Mouse (Mus musculus) neural tube, embryonic 15.5 days (tissue): Measurements from ENCODE around the gene Aspdh. TPM values are rescaled to one million over a fixed set of nuclear protein-coding genes. Genes with fewer than 3 reads are reported as not detected.
A peak's percentile ranks its signal among the peaks of the same experiment; 100 is the strongest.

ENCODE experiments used
- ATAC-seq: fragments of 200-750 bp; cut with Nextera tagmentation; 2 replicates; pipeline ENCODE4 v1.8.0; 2017; ENCODE audit warnings: mild to moderate bottlenecking, moderate TSS enrichment, moderate library complexity; ENCODE audit not compliant: low FRiP score
- H3K27ac ChIP-seq: fragments of 300-500 bp; sonication (generic); replicated peaks from 2 replicates; pipeline ENCODE4 v1.5.1; 2015; ENCODE audit warnings: mild to moderate bottlenecking, inconsistent platforms
- H3K27me3 ChIP-seq: fragments of 300-500 bp; sonication (generic); replicated peaks from 2 replicates; pipeline ENCODE4 v1.6.1; 2015; ENCODE audit warnings: inconsistent platforms
- H3K36me3 ChIP-seq: fragments of 300-500 bp; sonication (generic); 2 replicates; pipeline ENCODE4 v1.6.1; 2015; ENCODE audit warnings: inconsistent platforms
- H3K4me1 ChIP-seq: fragments of 300-500 bp; sonication (generic); 2 replicates; pipeline ENCODE4 v1.6.1; 2015; ENCODE audit warnings: inconsistent platforms
- H3K4me2 ChIP-seq: fragments of 300-500 bp; sonication (generic); 2 replicates; pipeline ENCODE4 v1.6.1; 2015; ENCODE audit warnings: inconsistent platforms, mild to moderate bottlenecking, moderate library complexity
- H3K4me3 ChIP-seq: fragments of 300-500 bp; sonication (generic); replicated peaks from 2 replicates; pipeline ENCODE4 v1.5.1; 2015; ENCODE audit warnings: mild to moderate bottlenecking, inconsistent platforms
- H3K9ac ChIP-seq: fragments of 300-500 bp; sonication (generic); replicated peaks from 2 replicates; pipeline ENCODE4 v1.6.1; 2015; ENCODE audit warnings: mild to moderate bottlenecking, inconsistent platforms
- H3K9me3 ChIP-seq: fragments of 300-500 bp; sonication (generic); replicated peaks from 2 replicates; pipeline ENCODE4 v1.6.1; 2016; ENCODE audit warnings: inconsistent platforms
- WGBS: fragments of 180-500 bp; shearing (Covaris S2); methylation state at CpG from one replicate; pipeline ENCODE4 v1.1.7; 2015; ENCODE audit warnings: mixed read lengths; 5-methylcytosine and 5-hydroxymethylcytosine counted together
- polyA plus RNA-seq: library from polyadenylated mRNA; unstranded; fragments of >200 nt; fragmentation: Nextera tagmentation; extraction: Ambion mirVana; gene quantifications from 2 replicates; pipeline ENCODE4 v1.2.1, GENCODE M21; 2015

Aspdh gene
- polyA plus RNA-seq, 1 experiment from 2014 or later = 4.2 TPM

DNA sequence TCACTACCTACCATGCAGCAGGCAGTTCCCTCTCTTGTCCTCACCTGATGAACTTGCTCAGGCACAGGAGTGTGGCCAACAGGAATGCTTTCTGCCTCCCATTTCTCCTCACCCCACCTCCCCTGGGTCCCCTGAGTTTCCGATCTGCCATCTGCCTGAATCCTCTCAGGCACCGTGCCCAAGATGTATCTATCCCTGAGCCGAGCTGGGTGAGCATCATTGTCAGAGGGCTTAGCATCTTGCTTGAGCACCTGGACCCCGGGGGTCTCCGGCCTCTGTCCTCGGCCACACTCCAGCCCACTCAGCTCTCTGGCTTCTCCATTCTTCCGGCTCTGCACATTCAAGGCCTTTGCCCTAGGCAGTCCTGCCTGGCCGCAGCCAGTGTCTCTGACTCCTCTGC, 27.3 kb upstream of the Aspdh start:
- ATAC-seq = no peak
- H3K36me3 ChIP-seq = peaks cover 5% of the 10 kb centered on the region; the same call in 1 of the 2 replicates
- H3K4me2 ChIP-seq = no peak overlapping the region
- no peak overlapping the region for H3K4me3 ChIP-seq
- H3K27ac ChIP-seq = no peak overlapping the region
- H3K4me1 ChIP-seq = peaks cover 35% of the 10 kb centered on the region
- H3K9me3 ChIP-seq = no peaks in the 10 kb centered on the region
- 58% methylated on average over 8 of the region's 8 CpGs for WGBS
- H3K9ac ChIP-seq = peak overlapping the region; percentile 28; the same call in 1 of the 2 replicates
- H3K27me3 ChIP-seq = no peaks in the 10 kb centered on the region

- Histone ChIP-seq H3K27ac (no peak overlapping the region), H3K9ac (no peak overlapping the region), H3K4me3 (no peak overlapping the region), H3K9me3 (no peaks in the 10 kb centered on the region), H3K27me3 (no peaks in the 10 kb centered on the region), H3K36me3 (peaks cover 5% of the 10 kb centered on the region; the same call in 1 of the 2 replicates), H3K4me1 (peaks cover 39% of the 10 kb centered on the region), H3K4me2 (no peak overlapping the region)
- no peak for ATAC-seq
- 83% methylated on average over 2 of the region's 2 CpGs for WGBS
These were observed 25.5 kb upstream of the Aspdh start for GRCm38 (mm10) chr7:44439696-44440095.

DNA sequence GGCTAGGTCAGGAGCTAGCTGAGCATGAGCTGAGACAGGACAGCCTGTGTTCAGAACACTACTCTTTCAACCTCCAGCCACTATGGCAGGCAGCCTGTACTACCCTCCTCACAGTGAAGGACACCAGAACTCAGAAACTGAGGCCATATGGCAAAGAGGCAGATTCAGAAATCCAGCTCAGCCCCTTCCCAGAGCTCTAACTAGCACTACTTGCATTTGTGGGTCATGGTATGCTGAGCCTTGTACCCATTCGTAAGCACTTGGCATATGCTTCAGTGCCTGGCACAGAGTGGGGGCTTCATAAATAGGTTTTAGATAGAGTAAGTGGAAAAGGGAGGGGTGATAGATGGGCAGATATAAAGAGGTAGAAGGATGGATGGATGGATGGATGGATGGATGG, 24.7 kb upstream of the Aspdh start:
- H3K27me3 ChIP-seq = no peaks in the 10 kb centered on the region
- 0 out of 2 replicates have a peak overlapping the region, but pooled peaks have one; percentile 98 for H3K27ac ChIP-seq
- H3K36me3 ChIP-seq = peaks cover 4% of the 10 kb centered on the region; the same call in 1 of the 2 replicates
- ATAC-seq = no peak
- H3K9me3 ChIP-seq = no peaks in the 10 kb centered on the region
- peaks cover 44% of the 10 kb centered on the region for H3K4me1 ChIP-seq
- WGBS = 67% methylated on average over 1 of the region's 1 CpGs
- H3K4me2 ChIP-seq = 0 out of 2 replicates have a peak overlapping the region, but pooled peaks have one; percentile 96
- H3K9ac ChIP-seq = 0 out of 2 replicates have a peak overlapping the region, but pooled peaks have one; percentile 10
- H3K4me3 ChIP-seq = no peak overlapping the region

DNA sequence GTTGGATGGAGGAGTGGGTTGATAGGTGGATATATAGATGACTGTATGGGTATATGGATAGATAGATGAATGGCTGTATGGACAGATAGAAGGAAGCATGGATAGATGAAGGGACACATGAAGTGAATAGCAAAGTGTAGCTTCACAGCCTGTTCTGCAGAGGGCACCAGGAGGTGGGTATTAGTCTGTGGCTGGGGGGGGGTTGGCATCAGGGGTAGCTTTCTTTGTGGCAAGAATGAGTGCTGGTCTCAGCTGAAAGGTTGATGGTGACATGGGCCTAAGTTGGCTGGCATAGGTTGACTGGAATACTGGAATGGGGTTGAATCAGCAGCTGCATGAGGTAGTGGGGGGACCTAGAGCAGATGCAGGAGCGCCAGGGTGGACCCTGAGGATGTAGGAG, 24.0 kb upstream of the Aspdh start:
- H3K9ac ChIP-seq = peak overlapping the region; percentile 97
- 0% methylated on average over 1 of the region's 1 CpGs for WGBS
- peaks cover 9% of the 10 kb centered on the region for H3K36me3 ChIP-seq
- ATAC-seq = no peak; the same call in 1 of the 2 replicates
- H3K4me2 ChIP-seq = peak overlapping the region; percentile 96
- no peaks in the 10 kb centered on the region for H3K9me3 ChIP-seq
- peak overlapping the region; percentile 98 for H3K27ac ChIP-seq
- H3K4me1 ChIP-seq = peaks cover 51% of the 10 kb centered on the region
- peak overlapping the region; percentile 70 for H3K4me3 ChIP-seq
- H3K27me3 ChIP-seq = no peaks in the 10 kb centered on the region

DNA sequence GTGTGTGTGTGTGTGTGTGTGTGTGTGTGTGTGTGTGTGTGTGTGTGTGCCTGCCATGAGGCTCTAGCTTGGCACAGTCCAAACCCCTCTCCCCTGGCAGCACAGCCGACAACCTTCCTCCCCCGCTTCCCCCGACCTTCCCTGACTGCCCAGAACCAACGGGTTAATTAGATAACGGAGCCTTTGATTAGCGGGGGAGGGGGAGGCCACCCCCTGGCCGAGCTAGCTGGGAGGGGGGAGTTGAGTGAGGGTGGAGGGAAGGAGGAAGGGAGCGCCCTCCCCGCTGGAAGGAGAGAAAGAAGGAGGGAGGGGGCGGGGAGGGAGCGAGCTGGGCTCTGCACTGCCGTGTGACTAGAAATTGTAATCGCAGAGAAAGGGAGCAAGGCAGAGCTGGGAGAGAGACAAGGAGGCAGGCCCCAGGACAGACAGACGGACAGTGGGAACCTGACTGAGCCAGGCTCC, 23.5 kb upstream of the Aspdh start:
- H3K9ac ChIP-seq = peak overlapping the region; percentile 97
- H3K36me3 ChIP-seq = peaks cover 14% of the 10 kb centered on the region
- H3K4me1 ChIP-seq = peaks cover 56% of the 10 kb centered on the region
- ATAC-seq = peak; percentile 80
- no peaks in the 10 kb centered on the region for H3K27me3 ChIP-seq
- H3K27ac ChIP-seq = peak overlapping the region; percentile 98
- WGBS = under 1% methylated on average over 14 of the region's 14 CpGs
- H3K4me3 ChIP-seq = peak overlapping the region; percentile 70
- peak overlapping the region; percentile 96 for H3K4me2 ChIP-seq
- H3K9me3 ChIP-seq = no peaks in the 10 kb centered on the region

DNA sequence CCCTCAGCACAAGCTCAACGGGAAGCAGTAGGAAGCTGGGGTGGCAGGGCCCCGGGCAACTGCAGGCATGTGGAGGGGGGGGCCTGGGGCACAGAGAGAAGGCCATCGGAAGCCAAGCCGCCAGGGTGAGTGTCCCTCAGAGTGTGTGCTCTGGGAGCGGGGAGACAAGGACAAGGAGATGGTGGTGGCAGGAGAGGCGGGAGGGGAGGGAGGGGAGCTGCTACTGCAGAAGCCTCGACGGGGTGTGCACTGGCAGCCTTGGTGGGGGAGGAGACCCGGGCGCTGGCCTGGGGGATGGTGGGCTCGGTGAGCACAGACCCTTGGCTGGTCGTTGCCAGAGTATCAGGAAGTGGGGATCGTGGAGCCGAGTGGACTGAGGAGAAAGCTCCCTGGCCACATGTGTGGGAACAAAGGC, 22.8 kb upstream of the Aspdh start:
- Histone ChIP-seq H3K9me3 (no peaks in the 10 kb centered on the region), H3K27ac (peak overlapping the region; percentile 98), H3K9ac (peak overlapping the region; percentile 97), H3K4me3 (peak overlapping the region; percentile 70), H3K36me3 (peaks cover 19% of the 10 kb centered on the region), H3K27me3 (no peaks in the 10 kb centered on the region), H3K4me1 (peaks cover 62% of the 10 kb centered on the region), H3K4me2 (peak overlapping the region; percentile 96)
- 1% methylated on average over 14 of the region's 14 CpGs for WGBS
- ATAC-seq = peak; percentile 47

GRCm38 (mm10) chr7:44443268-44444173, 21.7 kb upstream of the Aspdh start:
- Histone ChIP-seq H3K4me1 (peaks cover 65% of the 10 kb centered on the region), H3K27ac (peak overlapping the region; percentile 98), H3K36me3 (peaks cover 27% of the 10 kb centered on the region), H3K9me3 (no peaks in the 10 kb centered on the region), H3K27me3 (no peaks in the 10 kb centered on the region), H3K4me2 (peak overlapping the region; percentile 96), H3K9ac (peak overlapping the region; percentile 97), H3K4me3 (peak overlapping the region; percentile 70)
- ATAC-seq = peak; percentile 25
- 7% methylated on average over 19 of the region's 20 CpGs for WGBS

DNA sequence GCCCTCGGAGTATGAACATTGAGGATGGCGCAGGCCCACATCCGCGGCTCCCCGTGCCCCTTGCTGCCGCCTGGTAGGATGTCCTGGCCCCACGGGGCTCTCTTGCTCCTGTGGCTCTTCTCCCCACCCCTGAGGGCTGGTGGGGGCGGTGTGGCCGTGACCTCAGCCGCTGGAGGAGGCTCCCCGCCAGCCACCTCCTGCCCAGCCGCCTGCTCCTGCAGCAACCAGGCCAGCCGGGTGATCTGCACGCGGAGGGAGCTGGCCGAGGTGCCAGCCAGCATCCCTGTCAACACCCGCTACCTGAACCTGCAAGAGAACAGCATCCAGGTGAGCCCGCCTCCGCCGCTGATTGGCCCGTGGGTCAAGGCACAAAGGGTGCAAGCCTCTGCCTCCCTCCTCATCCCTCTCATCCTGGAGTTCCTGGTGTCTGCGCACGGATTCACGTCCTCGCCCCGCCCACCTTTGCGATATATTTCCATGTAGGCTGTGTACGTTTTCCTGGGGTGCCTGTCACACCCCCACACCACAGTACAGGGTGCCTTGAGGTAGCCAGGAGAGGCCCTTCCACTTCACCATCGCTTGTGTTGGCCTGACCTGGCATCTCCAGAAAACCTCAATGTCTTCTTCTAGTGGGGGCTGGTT, 20.2 kb upstream of the Aspdh start:
- H3K9me3 ChIP-seq = no peaks in the 10 kb centered on the region
- H3K27me3 ChIP-seq = no peaks in the 10 kb centered on the region
- WGBS = 16% methylated on average over 29 of the region's 29 CpGs
- H3K4me3 ChIP-seq = peak overlapping the region; percentile 70
- H3K9ac ChIP-seq = peak overlapping the region; percentile 97
- peak overlapping the region; percentile 96 for H3K4me2 ChIP-seq
- ATAC-seq = no peak
- peak overlapping the region; percentile 15; the same call in 1 of the 2 replicates for H3K27ac ChIP-seq
- peaks cover 80% of the 10 kb centered on the region for H3K4me1 ChIP-seq
- peaks cover 42% of the 10 kb centered on the region for H3K36me3 ChIP-seq

GRCm38 (mm10) chr7:44445528-44445923, 19.7 kb upstream of the Aspdh start:
- peaks cover 45% of the 10 kb centered on the region for H3K36me3 ChIP-seq
- H3K9ac ChIP-seq = peak overlapping the region; percentile 97; the same call in 1 of the 2 replicates
- WGBS = 16% methylated on average over 7 of the region's 7 CpGs
- H3K27ac ChIP-seq = 0 out of 2 replicates have a peak overlapping the region, but pooled peaks have one; percentile 15
- H3K27me3 ChIP-seq = no peaks in the 10 kb centered on the region
- ATAC-seq = no peak
- H3K9me3 ChIP-seq = no peaks in the 10 kb centered on the region
- peak overlapping the region; percentile 96 for H3K4me2 ChIP-seq
- H3K4me3 ChIP-seq = peak overlapping the region; percentile 70
- peaks cover 80% of the 10 kb centered on the region for H3K4me1 ChIP-seq

DNA sequence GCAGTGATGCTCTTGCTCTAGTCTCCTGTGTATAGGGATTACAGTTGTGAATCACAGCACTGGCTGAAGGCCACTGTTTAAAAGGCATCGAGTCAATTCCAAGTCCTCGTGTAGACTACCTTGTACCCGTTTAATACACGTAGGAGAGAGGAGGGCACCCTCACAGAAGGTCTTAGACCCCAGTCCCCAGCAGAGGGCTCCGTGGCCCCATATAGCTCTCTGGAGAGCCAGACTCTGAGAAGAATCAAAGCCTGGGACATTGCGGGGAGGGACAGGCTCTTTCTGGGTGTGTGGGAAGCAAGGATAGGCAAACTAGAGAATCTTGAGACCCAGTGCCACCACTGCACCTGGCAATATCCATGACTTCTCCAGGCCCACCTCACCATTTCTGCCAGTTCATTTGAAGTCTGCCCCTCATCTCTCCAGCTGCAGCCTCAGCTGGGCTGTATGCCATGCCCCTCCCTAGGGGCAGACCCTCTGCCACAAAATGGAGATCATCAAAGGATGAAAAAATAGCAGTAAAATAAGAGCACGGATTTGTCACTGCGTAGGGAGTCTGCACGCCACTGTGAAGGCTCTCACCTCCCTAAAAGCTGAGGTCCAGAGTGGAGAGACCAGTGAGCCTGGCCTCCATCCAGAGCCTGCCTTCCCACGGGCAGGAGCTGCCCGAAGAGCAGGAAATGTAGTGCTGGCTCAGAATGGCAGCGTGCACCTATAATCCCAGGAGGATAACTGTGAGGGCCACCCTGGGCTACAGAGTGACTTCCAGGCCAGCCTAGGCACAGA, 18.9 kb upstream of the Aspdh start:
- peak overlapping the region; percentile 64; the same call in 1 of the 2 replicates for H3K27ac ChIP-seq

GRCm38 (mm10) chr7:44453256-44453655, 11.9 kb upstream of the Aspdh start:
- Histone ChIP-seq H3K4me2 (no peak overlapping the region), H3K9me3 (no peaks in the 10 kb centered on the region), H3K4me3 (no peak overlapping the region), H3K4me1 (peaks cover 45% of the 10 kb centered on the region), H3K9ac (no peak overlapping the region), H3K27me3 (no peaks in the 10 kb centered on the region), H3K36me3 (peaks cover 51% of the 10 kb centered on the region), H3K27ac (no peak overlapping the region)
- ATAC-seq = 0 out of 2 replicates have a peak, but pooled peaks have one; percentile 13
- WGBS = 13% methylated on average over 3 of the region's 3 CpGs

More for the DNA sequence above, 18.9 kb upstream of the Aspdh start:
- no peaks in the 10 kb centered on the region for H3K27me3 ChIP-seq
- ATAC-seq = no peak
- no peaks in the 10 kb centered on the region for H3K9me3 ChIP-seq
- H3K4me3 ChIP-seq = peak overlapping the region; percentile 70
- WGBS = 24% methylated on average over 12 of the region's 12 CpGs
- peaks cover 46% of the 10 kb centered on the region for H3K36me3 ChIP-seq
- peak overlapping the region; percentile 20; the same call in 1 of the 2 replicates for H3K9ac ChIP-seq
- peaks cover 77% of the 10 kb centered on the region for H3K4me1 ChIP-seq
- H3K4me2 ChIP-seq = peak overlapping the region; percentile 96
